Mouse (Mus musculus) ES-E14 (cell line): ENCODE results near the gene Slc31a1.

Experiments used
- CHD2 ChIP-seq: IDR thresholded peaks from 2 replicates; pipeline ENCODE4 v1.6.1; 2014; ENCODE audit warnings: mild to moderate bottlenecking, low read depth, low read length, inconsistent platforms
- HCFC1 ChIP-seq: IDR thresholded peaks from 2 replicates; pipeline ENCODE4 v1.6.1; 2012; ENCODE audit warnings: low read length, inconsistent platforms, borderline replicate concordance; ENCODE audit not compliant: insufficient read depth
- MAFK ChIP-seq: IDR thresholded peaks from 2 replicates; pipeline ENCODE4 v1.6.1; 2014; ENCODE audit warnings: mild to moderate bottlenecking, low read depth, low read length, inconsistent platforms; ENCODE audit not compliant: insufficient read depth
- ZC3H11A ChIP-seq: IDR thresholded peaks from 2 replicates; pipeline ENCODE4 v1.6.1; 2012; ENCODE audit warnings: low read depth, mild to moderate bottlenecking, inconsistent platforms, low read length, borderline replicate concordance

DNA sequence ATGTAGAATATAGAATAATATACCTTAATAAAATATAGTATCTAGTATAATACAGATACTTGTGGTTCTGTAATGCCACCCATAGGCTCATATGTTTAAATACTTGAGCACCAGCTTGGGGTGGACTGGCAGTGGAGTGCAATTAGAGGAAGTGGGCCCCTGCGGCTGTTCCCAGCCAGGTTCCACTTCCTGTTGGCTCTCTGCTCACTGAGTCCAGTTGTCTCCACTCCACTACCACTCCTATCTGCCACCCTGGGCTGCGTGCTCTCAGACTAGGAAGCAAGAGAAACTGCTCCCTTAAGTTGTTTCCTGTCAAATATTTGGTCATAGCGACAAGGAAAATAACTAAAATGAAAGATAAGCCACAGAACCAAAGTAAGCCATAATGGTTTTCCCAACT is 37.8 kb upstream of the Slc31a1 start:
- TF ChIP-seq MAFK (no peak), HCFC1 (no peak), CHD2 (no peak), ZC3H11A (no peak)
